Mouse (Mus musculus) small intestine, adult 2 months (tissue): ENCODE results near the gene E2f4.

Source experiments
- CTCF ChIP-seq: fragments of 200-500 bp; IDR thresholded peaks from 2 replicates; pipeline ENCODE4 v1.5.1; 2012; ENCODE audit warnings: low read depth, mild to moderate bottlenecking, control low read depth, inconsistent platforms, low read length, moderate library complexity, mixed read lengths; ENCODE audit not compliant: insufficient replicate concordance, insufficient read length; ENCODE audit errors: extremely low read depth
- POLR2A ChIP-seq: fragments of 200-500 bp; IDR thresholded peaks from 2 replicates; pipeline ENCODE4 v1.6.1; 2012; ENCODE audit warnings: low read depth, mild to moderate bottlenecking, control low read depth, inconsistent platforms, low read length, moderate library complexity

DNA sequence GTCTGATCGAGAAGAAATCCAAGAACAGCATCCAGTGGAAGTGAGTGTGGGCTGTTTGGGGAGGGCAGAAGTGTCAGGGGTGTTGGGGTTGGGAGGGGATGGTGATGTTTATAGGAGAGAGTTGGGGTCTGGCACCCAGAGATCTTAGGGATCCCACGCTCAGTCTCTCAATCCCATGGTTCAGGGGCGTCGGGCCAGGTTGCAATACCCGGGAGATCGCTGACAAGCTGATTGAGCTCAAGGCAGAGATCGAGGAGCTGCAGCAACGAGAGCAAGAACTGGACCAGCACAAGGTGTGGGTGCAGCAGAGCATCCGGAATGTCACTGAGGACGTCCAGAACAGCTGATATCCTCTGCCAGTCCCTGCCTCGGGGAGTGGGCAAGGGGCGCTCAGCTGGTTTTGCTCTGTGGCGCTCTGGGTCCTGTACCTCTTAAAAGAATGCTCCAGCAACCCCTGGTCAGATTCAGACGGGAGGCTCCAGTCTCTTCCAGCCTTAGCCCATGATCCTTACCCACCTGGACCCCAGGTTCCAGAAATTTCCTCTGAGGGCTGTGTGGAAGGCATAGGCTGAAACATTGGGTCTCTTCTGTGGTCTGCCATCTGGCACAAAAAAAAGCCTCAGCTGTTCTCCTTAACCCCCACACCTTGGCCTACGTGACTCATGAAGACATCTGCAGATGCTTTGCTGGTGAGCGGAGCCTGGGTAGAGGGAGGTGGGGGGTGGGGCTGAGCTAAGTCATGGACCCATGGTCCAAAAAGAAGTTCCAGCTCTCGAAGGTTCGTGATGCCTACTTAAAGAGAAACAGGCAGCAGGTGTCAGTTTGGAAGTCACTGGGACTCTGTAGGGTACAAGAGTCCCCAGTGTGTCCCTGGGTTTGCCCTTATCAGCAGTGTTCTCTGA is 1.1 kb downstream of the E2f4 start:
- TF ChIP-seq CTCF: no peak
- no peak for TF ChIP-seq POLR2A
